Mouse (Mus musculus) cortical plate, adult 2 months (tissue): ENCODE results near the gene Naip1.
"Not testable (repeated sequence)": the region's sequence is repeated elsewhere in the genome, so short reads cannot be mapped to it uniquely, and the experiment has no call there.

Experiments used
- CTCF ChIP-seq: fragments of 200-500 bp; IDR thresholded peaks from 2 replicates; pipeline ENCODE4 v1.5.1; 2011; ENCODE audit warnings: mild to moderate bottlenecking, control low read depth, low read length; ENCODE audit not compliant: insufficient read depth; ENCODE audit errors: extremely low read depth
- POLR2A ChIP-seq: fragments of 200-500 bp; IDR thresholded peaks from 2 replicates; pipeline ENCODE4 v1.6.1; 2011; ENCODE audit warnings: mild to moderate bottlenecking, low read length, control low read depth; ENCODE audit not compliant: insufficient read depth; ENCODE audit errors: extremely low read depth

DNA sequence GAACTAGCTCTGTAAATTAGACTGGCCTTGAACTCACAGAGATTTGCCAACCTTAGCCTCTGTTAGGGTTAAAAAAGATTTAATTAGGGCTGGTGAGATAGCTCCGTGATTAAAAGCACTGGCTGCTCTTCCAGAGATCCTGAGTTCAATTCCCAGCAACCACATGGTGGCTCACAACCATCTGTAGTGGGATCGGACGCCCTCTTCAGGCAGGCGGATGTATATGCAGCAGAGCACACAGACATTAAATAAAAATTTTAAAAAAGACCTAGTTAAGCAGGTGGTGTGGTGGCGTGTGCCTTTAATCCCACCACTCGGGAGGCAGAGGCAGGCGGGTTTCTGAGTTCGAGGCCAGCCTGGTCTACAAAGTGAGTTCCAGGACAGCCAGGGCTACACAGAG lies 41.7 kb upstream of the Naip1 start:
- not testable (repeated sequence) for TF ChIP-seq CTCF, POLR2A
